Mouse (Mus musculus) cortical plate, adult 2 months (tissue): Measurements from ENCODE around the gene Iqch. TPM values are rescaled to one million over a fixed set of nuclear protein-coding genes. Genes with fewer than 3 reads are reported as not detected.
A peak's percentile ranks its signal among the peaks of the same experiment; 100 is the strongest.

ENCODE experiments used
- H3K27ac ChIP-seq: fragments of 200-500 bp; 2 replicates; pipeline ENCODE4 v1.5.1; 2012; ENCODE audit warnings: low read length, control low read depth, inconsistent platforms; ENCODE audit not compliant: insufficient read depth
- H3K4me1 ChIP-seq: fragments of 200-500 bp; 2 replicates; pipeline ENCODE4 v1.6.1; 2011; ENCODE audit warnings: low read length; ENCODE audit not compliant: control insufficient read depth, insufficient read depth
- H3K4me3 ChIP-seq: fragments of 200-500 bp; 2 replicates; pipeline ENCODE4 v1.5.1; 2011; ENCODE audit warnings: mild to moderate bottlenecking, low read length, control low read depth; ENCODE audit not compliant: insufficient read depth
- CTCF ChIP-seq: fragments of 200-500 bp; IDR thresholded peaks from 2 replicates; pipeline ENCODE4 v1.5.1; 2011; ENCODE audit warnings: mild to moderate bottlenecking, control low read depth, low read length; ENCODE audit not compliant: insufficient read depth; ENCODE audit errors: extremely low read depth
- POLR2A ChIP-seq: fragments of 200-500 bp; IDR thresholded peaks from 2 replicates; pipeline ENCODE4 v1.6.1; 2011; ENCODE audit warnings: mild to moderate bottlenecking, low read length, control low read depth; ENCODE audit not compliant: insufficient read depth; ENCODE audit errors: extremely low read depth
- polyA plus RNA-seq: library from polyadenylated mRNA; depleted of rRNA; stranded (reverse); fragments of >200 nt; gene quantifications from 2 replicates; pipeline ENCODE4 v1.2.3, GENCODE M21; 2012

The Iqch gene
- polyA plus RNA-seq, 1 experiment, result 0.13 TPM

- Histone ChIP-seq H3K27ac (no peak overlapping the region), H3K4me1 (no peaks in the 10 kb centered on the region; the same call in 1 of the 2 replicates), H3K4me3 (no peak overlapping the region)
- TF ChIP-seq POLR2A (no peak), CTCF (no peak)
Measured at GRCm38 (mm10) chr9:63591661-63592256, 10.5 kb downstream of the Iqch start.

GRCm38 (mm10) chr9:63590592-63590991 is 11.7 kb downstream of the Iqch start:
- no peak overlapping the region for H3K4me3 ChIP-seq
- TF ChIP-seq CTCF (no peak), POLR2A (no peak)
- no peak overlapping the region for H3K27ac ChIP-seq
- H3K4me1 ChIP-seq, result no peaks in the 10 kb centered on the region

- TF ChIP-seq POLR2A (no peak), CTCF (no peak)
- Histone ChIP-seq H3K4me1 (no peaks in the 10 kb centered on the region), H3K4me3 (no peak overlapping the region), H3K27ac (no peak overlapping the region)
Measured at GRCm38 (mm10) chr9:63589209-63589608, 13.1 kb downstream of the Iqch start.

GRCm38 (mm10) chr9:63585251-63585650 is 17.0 kb downstream of the Iqch start:
- Histone ChIP-seq H3K4me3 (no peak overlapping the region), H3K27ac (no peak overlapping the region), H3K4me1 (0 out of 2 replicates have a peak, but pooled peaks cover 2% of the 10 kb centered on the region)
- no peak for TF ChIP-seq POLR2A
- TF ChIP-seq CTCF, result no peak

- TF ChIP-seq POLR2A (no peak), CTCF (no peak)
- no peak overlapping the region for H3K4me3 ChIP-seq
Measured at GRCm38 (mm10) chr9:63581778-63582177, 20.5 kb downstream of the Iqch start.

GRCm38 (mm10) chr9:63580046-63580445 is 22.2 kb downstream of the Iqch start:
- H3K4me1 ChIP-seq, result 0 out of 2 replicates have a peak, but pooled peaks cover 2% of the 10 kb centered on the region
- no peak overlapping the region for H3K4me3 ChIP-seq
- no peak overlapping the region for H3K27ac ChIP-seq
- TF ChIP-seq POLR2A (no peak), CTCF (no peak)

More at GRCm38 (mm10) chr9:63581778-63582177, 20.5 kb downstream of the Iqch start:
- 0 out of 2 replicates have a peak, but pooled peaks cover 2% of the 10 kb centered on the region for H3K4me1 ChIP-seq
- H3K27ac ChIP-seq, result no peak overlapping the region

- no peak overlapping the region for H3K4me3 ChIP-seq
- TF ChIP-seq CTCF, result no peak
- no peak for TF ChIP-seq POLR2A
- no peak overlapping the region for H3K27ac ChIP-seq
- 0 out of 2 replicates have a peak, but pooled peaks cover 2% of the 10 kb centered on the region for H3K4me1 ChIP-seq
Measured at GRCm38 (mm10) chr9:63579644-63580043, 22.6 kb downstream of the Iqch start.

GRCm38 (mm10) chr9:63577469-63577868 is 24.8 kb downstream of the Iqch start:
- H3K4me3 ChIP-seq, result no peak overlapping the region
- H3K4me1 ChIP-seq, result 0 out of 2 replicates have a peak, but pooled peaks cover 2% of the 10 kb centered on the region
- H3K27ac ChIP-seq, result no peak overlapping the region
- TF ChIP-seq POLR2A, result no peak
- TF ChIP-seq CTCF, result no peak

- H3K4me1 ChIP-seq, result no peaks in the 10 kb centered on the region
- no peak overlapping the region for H3K27ac ChIP-seq
- TF ChIP-seq CTCF (peak; percentile 47; the same call in 1 of the 2 replicates), POLR2A (no peak)
- H3K4me3 ChIP-seq, result no peak overlapping the region
Measured at GRCm38 (mm10) chr9:63572874-63573273, 29.4 kb downstream of the Iqch start.

GRCm38 (mm10) chr9:63571895-63572294 is 30.4 kb downstream of the Iqch start:
- TF ChIP-seq POLR2A (no peak), CTCF (no peak)
- Histone ChIP-seq H3K4me3 (no peak overlapping the region), H3K27ac (no peak overlapping the region), H3K4me1 (no peaks in the 10 kb centered on the region)
